Mouse (Mus musculus) urinary bladder, postnatal 10 days (tissue): ENCODE measurements around the gene Khdc4.
"Not testable (repeated sequence)": the region's sequence is repeated elsewhere in the genome, so short reads cannot be mapped to it uniquely, and the experiment has no call there.

Source experiments
- DNase-seq: peaks from one replicate; pipeline ENCODE4 v3.0.0; 2022; ENCODE audit warnings: low spot score

Khdc4 gene

DNA sequence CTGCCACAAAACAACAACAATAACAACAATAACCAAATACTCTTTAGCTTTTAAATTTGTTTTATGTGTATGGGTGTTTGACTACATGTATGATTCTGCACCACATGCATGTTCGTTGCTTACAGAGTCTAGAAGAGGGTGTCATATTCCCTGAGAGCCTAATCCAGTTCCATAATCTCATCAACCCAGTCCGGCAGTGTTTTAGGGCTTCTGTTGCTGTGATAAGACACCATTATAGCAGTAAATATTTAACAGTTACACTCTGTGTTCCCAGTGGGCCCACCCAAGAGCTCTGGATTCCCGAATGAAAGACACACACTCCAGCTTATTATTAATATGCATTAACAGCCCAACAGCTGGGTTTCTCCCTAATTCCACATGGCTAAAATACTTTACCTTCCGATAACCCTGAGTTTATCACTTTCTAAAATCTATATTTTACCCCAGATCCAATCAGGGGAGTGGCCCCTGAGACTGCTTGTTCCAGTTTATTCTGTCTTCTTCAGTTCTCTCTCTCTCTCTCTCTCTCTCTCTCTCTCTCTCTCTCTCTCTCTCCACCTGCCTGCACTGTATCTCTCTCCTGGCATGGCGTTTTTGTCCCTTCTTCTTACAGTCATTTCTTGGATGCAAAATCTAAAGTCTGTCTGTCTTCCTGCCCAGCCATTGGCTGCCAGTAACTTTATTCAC lies 27.0 kb upstream of the Khdc4 start:
- no peak for DNase-seq

DNA sequence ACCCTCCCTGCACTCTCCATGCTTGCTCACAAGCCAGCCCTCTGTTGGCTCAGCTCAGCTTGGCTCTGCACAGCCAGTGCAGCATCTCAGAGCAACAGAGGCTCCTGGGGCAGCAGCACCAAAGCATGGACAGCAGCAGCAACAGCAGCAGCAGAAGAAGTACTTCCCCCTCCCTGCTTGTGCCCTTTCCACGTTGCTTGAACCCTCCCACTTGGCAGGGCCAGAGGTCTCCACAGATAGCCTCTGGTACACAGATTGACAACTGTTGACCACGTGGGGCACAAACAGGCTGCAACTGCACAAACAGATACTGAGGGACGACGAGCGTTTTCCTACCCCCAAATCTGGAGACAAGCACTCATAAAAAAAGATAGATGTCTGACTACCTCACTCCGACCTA lies 25.8 kb upstream of the Khdc4 start:
- DNase-seq = no peak

DNA sequence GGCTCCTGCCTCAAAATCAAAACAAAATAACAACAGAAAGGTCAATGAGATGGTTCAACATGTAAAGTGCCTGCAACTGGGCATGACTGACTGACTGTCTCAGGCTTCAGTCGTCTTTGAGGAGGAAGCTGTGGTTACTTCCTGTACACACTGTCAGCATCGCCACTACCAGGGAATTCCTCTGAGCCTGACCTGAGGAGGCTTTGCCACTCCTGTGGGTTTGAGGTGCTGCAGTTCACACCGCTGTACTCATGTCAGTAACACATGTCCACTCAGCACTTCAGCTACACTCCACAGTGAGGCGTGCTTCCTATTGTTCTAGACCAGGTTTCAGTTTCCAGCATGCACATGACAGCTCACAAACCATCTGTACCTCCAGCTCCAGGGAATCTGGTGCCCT lies 21.5 kb upstream of the Khdc4 start:
- DNase-seq = no peak

DNA sequence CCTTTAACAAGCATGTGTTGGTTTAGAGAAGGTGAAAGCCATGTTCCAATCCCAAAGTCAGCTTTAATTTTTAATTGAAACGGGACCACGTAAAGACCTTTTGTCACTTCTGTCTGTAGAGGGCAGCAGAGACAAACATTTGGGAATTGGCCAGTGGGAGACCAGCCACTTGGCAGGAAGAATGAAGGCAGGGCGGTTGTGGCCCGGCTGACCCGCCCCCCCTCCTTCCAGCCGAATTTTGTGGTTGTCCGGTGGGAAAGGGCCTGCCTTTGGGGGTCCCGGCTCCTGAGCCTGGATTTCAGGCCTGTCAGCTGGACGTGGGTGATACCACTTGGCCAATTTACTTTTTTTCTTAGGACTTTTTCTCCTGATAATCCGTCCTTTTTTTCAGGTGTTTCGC lies 8.2 kb upstream of the Khdc4 start:
- no peak for DNase-seq

DNA sequence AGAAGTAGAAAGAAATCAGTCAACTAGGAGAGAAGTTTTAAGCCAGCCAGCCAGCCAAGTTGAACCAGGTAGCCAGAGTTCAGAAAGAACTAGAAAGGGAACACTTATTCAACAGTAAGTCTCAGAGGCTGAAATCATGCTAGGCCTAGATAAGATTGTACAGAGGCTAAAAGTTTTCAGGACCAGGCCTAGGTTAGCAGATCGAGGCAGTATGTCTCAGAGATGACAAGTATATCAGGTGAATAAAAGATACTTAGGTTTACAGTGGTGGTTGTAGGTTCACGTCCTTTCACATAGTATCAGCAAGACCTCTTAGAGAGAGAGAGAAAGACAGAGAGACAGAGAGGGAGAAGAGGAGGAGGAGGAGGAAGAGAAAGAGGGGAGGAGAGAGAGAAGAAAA lies 1.8 kb upstream of the Khdc4 start:
- DNase-seq = no peak

DNA sequence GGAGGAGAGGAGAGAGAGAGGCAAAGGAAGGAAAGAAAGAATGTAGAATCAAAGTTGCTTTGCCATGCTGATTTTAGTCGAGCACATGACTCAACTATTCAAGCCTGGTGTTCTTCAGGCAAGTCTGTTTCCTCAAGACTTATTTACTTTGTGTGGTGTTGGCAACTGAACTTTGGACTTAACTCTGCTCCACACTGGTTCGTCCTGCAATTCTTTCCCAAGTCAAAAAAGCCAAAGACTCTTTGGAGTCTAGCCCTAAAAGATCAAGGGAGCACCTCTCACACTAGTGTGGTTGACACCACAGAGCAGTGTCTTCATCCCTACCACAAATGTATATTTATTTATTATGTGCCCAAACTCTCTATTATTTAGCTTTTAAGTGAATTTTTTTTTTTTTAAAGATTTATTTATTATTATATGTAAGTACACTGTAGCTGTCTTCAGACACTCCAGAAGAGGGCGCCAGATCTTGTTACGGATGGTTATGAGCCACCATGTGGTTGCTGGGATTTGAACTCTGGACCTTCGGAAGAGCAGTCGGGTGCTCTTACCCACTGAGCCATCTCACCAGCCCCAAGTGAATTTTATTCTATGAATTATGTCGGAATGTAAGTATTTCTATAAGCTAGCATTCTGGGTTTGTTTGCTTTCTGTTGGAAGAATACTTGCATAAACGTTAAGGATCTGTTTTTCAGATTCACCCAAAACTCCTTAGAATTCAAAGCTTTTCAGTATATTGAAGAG lies 1.2 kb upstream of the Khdc4 start:
- DNase-seq = no peak

DNA sequence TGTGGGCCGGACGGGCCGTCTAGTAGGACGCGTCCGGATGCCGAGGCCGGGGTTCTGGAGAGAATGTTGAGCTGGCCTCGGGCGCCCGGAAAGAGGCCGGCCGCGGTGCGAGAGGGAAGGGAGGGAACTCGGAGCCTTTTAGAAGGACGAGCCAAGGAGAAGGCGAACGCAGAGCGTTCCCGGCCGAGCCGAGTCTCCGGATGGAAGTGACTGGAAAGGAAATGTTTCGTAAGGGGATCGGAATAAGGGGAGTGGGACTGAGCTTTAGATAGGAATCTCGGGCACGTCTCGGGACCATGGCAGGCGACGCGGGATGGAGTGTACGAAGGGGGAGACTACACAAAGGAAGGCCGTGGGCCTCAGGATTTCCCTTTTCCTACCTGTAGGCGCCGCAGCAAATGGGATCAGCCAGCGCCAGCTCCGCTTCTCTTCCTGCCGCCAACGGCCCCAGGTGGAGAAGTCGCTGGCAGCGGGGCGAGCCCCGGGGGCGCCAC lies 402 bp downstream of the Khdc4 start:
- no peak for DNase-seq

DNA sequence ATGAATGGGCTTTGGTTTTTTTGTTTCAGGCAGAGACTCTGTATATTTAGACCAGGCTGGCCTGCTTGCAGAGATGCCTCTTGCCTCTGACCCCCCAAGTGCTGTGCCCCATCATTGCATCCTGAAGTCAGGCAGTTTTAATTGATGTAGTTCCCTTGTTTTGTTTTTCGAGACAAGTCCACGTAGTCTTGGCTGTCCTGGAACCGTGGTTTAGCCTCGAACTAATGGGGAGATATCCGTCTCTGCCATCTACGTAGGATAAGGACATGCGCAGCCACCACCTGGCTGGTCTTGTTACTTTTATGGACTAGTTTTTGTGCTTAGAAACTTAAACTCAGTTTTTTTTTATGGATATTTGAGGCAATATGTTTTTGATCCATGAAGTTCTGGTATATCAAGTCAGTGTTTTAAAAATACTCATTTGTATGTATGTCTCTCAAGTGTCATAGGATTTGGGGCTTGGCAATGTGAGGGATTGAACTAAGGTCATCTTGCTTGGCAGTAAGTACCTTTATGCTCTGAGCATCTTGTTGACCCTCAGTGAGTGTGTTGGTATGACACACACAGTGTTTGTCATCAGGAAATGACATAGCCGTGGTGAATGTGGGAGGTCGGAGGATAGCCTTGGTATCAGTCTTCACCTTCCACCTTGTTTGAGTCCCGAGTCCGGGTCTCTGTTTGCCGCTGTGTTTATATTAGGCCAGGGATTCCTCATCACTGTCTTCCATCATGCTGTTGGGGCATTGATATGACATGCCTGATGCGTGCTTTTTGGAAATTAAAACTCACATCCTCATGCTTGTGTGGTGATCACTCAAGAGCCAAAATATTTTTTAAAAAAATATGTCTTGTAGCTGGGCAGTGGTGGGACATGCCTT lies 1.4 kb downstream of the Khdc4 start:
- no peak for DNase-seq

DNA sequence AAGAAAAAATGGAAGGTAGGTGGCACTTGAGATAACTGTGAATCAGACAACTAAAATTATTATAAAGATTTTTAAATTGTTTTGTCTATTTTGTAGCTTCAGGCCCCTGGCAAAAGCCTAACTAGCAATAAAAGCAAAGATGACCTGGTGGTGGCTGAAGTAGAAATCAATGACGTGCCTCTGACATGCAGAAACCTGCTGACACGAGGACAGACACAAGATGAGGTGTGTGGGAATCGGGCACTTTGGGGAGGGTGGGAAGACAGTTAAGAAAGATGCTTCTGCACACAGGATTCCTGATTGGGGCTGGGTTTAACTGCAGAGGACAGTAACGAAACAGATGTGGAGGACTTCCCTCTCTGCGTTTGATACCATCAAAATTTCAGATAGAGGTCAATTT lies 3.5 kb downstream of the Khdc4 start:
- DNase-seq = no peak

DNA sequence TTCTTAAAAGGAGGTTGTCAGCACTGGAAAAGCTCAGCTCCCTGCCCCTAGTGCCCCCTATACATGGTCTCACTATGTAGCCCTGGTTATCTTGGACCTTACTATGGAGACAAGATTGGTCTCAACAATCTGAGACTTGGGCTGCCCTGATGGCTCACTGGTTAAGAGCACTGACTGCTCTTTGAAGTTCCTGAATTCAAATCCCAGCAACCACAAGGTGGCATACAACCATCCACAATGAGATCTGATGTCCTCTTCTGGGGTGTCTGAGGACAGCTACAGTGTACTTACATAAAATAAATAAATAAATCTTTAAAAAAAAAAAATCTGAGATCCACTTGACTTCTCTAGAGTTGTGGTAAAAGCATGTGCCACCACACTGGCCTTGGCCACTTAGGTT lies 9.9 kb downstream of the Khdc4 start:
- no peak for DNase-seq

DNA sequence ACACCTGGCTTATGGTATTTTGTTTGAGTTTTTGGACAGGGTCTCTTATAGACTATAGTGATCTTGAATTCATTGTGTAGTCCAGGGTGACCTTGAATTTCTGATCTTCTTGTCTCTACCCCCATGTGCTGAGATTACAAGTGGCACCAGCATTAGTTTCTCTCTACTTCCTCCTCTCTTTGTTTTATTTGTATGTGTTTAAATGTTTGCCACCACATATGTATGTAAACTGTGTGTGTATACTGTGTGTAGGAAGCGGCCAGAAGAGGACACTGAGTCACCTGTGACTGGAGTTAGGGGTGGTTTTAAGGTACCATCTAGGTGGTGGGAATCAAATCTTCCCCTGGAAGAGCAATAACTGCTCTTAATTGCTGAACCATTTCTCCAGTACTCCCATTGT lies 12.4 kb downstream of the Khdc4 start:
- no peak for DNase-seq

DNA sequence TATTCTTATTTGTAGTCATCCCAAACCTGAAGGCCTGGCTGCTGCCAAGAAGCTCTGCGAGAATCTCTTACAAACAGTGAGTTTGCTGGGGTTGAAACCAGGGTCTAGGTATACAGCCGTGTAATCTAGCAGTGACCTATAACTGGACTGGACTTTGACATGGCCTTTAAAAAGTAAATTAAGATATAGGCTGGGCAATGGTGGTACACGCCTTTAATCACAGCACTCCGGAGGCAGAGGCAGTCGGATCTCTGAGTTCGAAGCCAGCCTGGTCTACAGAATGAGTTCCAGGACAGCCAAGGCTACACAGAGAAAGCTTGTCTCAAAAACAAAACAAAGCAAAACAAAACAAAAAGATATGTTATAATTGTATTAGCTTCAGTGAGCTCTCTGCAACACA lies 13.2 kb downstream of the Khdc4 start:
- no peak for DNase-seq

DNA sequence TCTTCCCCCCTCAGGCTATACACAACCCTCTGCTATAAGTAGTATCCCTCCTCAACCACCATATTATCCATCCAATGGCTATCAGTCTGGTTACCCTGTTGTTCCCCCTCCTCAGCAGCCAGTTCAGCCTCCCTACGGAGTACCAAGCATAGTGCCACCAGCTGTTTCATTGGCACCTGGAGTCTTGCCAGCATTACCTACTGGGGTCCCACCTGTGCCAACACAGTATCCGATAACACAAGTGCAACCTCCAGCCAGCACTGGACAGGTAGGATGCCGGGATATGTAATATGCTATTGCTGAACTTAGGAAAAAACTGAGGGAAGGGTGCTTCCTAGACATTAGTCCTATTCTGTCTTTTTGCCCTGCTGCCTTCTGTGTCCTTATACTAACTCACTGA lies 14.6 kb downstream of the Khdc4 start:
- DNase-seq = no peak

DNA sequence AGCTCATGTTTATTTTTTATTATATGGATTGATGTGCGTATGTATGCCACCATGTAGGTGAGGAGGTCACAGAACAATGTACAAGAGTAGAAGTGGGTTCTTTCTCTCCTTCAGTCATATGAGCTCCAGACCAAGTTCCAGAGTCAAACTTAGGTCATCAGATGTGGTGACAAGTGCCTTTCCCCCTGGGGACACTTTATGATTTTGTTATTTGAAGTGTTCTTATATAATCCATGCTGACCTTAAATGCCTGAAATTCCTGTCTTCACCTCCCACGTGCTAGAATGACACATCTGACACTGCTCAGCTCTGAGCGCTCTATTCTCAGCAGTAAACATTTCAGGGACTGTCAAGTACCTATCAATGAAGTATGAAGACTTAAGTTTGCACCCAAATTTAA lies 15.6 kb downstream of the Khdc4 start:
- DNase-seq = no peak

DNA sequence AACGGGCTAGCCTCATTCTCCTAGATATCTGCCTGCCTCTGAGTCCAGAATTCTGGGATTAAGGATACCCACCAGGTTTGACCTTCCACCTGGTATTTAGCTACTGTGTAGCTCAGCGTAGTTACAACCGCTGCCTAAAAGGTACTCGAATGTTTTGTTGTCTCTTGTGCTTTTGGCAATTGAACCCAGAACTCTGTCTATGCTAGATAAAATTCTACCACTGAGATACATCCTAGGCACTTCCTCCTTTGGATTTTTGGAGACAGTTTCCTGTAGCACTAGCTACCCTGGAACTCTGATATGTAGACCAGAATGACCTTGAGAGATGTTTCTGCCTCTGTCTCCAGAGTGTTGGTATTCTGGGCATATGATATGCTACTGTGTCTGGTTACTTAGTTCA lies 28.1 kb downstream of the Khdc4 start:
- no peak for DNase-seq

DNA sequence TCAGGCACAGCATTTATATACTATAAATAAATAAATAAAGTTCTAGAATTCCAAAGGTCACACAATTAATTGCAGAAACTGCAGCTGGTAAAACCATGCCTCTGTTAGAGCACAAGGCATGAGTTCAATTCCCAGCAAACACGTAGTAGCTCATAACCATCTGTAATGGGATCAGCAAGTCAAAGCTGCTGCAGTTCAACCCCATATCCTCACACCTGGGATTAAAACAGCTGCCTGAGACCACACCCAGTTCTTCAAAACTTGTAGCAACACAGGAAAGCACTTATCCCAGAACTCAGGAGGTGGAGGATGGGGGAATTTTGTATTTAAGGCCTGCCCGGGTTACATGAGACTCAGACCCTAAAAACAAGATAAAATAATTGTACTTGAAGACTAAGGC lies 29.1 kb downstream of the Khdc4 start:
- DNase-seq = no peak

DNA sequence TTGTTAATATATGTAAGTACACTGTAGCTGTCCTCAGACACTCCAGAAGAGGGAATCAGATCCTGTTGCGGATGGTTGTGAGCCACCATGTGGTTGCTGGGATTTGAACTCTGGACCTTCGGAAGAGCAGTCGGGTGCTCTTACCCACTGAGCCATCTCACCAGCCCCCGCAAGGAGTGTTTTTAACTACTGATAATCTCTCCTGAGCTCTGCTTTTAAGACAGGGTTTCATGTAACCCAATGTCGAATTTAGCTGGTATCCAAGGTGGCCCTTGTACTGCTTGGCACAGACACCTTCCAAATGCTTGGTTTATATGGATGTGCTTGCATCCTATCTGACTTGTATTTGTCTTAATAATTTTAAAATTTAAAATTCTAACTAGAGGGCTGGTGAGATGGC lies 30.1 kb downstream of the Khdc4 start:
- DNase-seq = not testable (repeated sequence)

DNA sequence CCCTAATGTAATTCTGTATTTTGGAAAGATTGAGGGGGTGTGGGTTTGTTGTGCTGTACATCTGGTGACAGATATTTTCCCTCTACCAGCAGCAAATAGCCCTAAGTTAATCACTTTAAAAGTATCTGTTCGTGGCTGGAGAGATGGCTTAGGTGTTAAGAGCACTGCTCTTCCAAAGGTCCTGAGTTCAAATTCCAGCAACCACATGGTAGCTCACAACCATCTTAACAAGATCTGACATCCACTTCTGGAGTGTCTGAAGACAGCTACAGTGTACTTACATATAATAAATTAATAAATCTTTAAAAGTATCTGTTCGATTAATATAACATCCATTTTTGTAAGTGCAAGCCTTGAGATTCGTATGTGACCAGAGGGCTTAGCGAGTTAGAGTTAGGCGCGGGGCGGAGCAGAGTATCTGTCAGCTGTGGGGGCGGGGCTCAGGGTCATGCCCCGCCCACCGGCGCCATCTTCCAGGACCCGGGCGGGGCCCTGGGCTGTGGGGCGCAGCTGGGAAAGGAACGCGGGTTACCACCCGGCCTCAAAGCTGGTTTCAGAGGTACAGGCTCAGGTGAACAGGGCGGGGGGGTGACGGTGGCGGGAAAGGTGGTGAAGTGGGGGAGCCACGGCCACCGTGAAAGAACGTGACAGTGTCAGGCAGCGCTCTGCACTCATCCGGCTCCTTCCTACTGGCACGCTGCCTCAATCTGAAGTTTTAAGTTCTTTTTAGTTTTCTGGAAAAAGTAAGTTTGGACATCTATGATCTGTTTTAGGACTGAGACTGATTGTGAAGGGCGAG lies 31.0 kb downstream of the Khdc4 start, which contains the start of gene Rit1:
Gene Rit1 (plus strand): TSS at position 440 of the 799 bp plus-strand sequence.
- peak; percentile 30 for DNase-seq

DNA sequence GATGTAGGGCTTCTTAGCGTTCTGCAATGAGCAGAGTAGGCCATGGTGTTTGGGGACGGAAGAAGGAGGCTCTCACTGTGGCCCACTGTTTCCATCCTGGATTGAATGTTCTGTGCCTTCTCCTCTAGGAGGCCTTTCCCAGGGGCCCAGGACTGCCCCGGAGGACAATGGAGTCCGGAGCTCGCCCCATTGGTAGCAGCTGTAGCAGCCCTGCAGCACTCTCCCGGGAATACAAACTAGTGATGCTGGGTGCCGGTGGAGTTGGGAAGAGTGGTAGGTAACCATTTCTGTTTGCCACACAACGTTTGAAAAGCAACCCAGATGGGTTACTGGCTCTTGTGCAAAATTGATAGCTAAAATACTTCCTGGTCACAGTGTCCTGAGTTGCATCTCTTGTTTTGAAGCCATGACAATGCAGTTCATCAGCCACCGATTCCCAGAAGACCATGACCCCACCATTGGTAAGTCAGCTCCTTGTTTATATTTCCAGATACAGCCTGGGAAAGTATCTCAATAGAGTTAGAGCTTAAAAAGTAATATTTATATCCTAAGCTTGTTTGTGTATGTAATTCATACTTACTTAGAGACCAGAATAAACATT lies 31.7 kb downstream of the Khdc4 start:
- DNase-seq = no peak

DNA sequence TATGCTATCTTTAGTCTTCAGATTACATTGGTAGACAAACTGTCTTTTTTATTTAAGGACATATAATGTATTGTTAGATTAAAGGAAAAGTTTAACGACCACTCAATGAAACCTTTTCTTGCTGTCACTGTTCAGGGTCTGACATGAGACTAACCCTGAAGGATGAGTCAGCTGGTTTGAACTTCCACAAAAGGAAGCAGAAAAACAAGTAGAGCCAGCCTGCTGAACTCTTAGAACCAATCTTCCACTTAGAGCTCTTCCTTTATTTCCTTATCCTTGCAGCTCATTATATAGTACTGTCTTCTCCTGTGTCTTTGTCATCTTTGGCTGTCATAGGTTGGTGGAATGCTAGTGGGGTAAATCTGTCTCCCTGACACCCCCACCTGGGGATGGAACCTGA lies 32.2 kb downstream of the Khdc4 start:
- no peak for DNase-seq

DNA sequence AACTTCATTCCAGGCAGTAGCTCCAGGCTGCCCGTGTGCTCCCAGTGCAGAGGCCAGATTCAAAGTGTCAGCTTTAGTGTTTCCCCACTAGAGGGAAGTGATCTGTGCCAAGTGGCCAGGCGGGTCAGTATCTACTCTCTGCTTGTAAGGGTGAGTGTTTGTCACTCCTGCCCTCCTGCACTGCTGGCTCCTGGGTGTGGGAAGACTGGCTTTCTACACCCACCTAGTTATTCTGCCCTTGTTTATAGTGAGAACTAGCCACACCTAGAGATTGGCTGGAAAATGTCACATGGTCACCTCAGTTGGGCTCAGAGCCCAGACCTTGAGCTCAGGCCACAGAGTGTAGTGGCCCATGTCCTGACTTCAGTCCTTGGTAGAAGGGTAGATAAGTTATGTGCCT lies 33.5 kb downstream of the Khdc4 start:
- no peak for DNase-seq

DNA sequence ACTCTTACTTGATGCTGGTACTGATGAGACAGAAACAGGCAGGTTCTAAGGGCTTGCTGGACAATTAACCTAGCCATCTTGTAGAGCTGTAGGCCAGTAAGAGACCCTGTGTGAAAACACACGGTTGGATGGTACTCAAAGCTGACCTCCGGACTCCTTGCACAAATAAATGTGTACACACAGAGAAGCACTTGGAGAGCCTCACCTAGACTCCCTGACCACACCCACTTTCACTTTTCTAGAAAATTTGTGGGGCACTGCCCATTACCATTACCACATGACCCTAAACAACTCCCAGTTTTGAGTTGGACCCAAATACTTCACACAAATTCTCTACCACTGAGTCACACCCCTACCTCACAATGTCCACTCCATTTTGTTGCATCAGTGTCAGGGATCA lies 51.0 kb downstream of the Khdc4 start:
- no peak for DNase-seq
